Mouse (Mus musculus): ENCODE data around the gene Slx4ip. TPM values are rescaled to one million over a fixed set of nuclear protein-coding genes. Genes with fewer than 3 reads are reported as not detected.
A peak's percentile ranks its signal among the peaks of the same experiment; 100 is the strongest.

The Slx4ip gene
- polyA plus RNA-seq, 1 experiment from 2014 or later = 13.8 TPM

- no peak for ATAC-seq (ENCODE audit: low FRiP score, low TSS enrichment)
- H3K36me3 ChIP-seq (ENCODE audit: control insufficient read depth, insufficient read depth, low read length) = peaks cover 7% of the 10 kb centered on the region
- DNase-seq = no peak
- WGBS = 11% methylated on average over 5 of the region's 5 CpGs
- no peak overlapping the region for H3K27ac ChIP-seq (replicated peaks; ENCODE audit: low read depth, low read length)
- no peaks in the 10 kb centered on the region for H3K9me3 ChIP-seq (ENCODE audit: control insufficient read depth, low read length)
- H3K4me1 ChIP-seq (ENCODE audit: control insufficient read depth, insufficient read depth, low read length) = peaks cover 48% of the 10 kb centered on the region
- H3K4me2 ChIP-seq (ENCODE audit: low read length) = no peak overlapping the region
- no peak overlapping the region for H3K4me3 ChIP-seq (replicated peaks; ENCODE audit: low read depth, low read length)
- H3K9ac ChIP-seq (replicated peaks; ENCODE audit: low read length) = no peak overlapping the region
- no peaks in the 10 kb centered on the region for H3K27me3 ChIP-seq (ENCODE audit: control insufficient read depth, insufficient read depth, low read length)
Measured at GRCm38 (mm10) chr2:137096981-137097460, 206.0 kb downstream of the Slx4ip start.

- WGBS = 13% methylated on average over 11 of the region's 11 CpGs
- H3K9ac ChIP-seq (replicated peaks; ENCODE audit: low read length) = no peak overlapping the region
- no peaks in the 10 kb centered on the region for H3K9me3 ChIP-seq (ENCODE audit: control insufficient read depth, low read length)
- H3K36me3 ChIP-seq (ENCODE audit: control insufficient read depth, insufficient read depth, low read length) = peaks cover 8% of the 10 kb centered on the region
- no peak overlapping the region for H3K4me3 ChIP-seq (replicated peaks; ENCODE audit: low read depth, low read length)
- no peak overlapping the region for H3K4me2 ChIP-seq (ENCODE audit: low read length)
- ATAC-seq (ENCODE audit: low FRiP score, low TSS enrichment) (no peak), DNase-seq (no peak)
- H3K4me1 ChIP-seq (ENCODE audit: control insufficient read depth, insufficient read depth, low read length) = peaks cover 33% of the 10 kb centered on the region
- no peaks in the 10 kb centered on the region for H3K27me3 ChIP-seq (ENCODE audit: control insufficient read depth, insufficient read depth, low read length)
- no peak overlapping the region for H3K27ac ChIP-seq (replicated peaks; ENCODE audit: low read depth, low read length)
Measured at GRCm38 (mm10) chr2:137098269-137099035, 207.4 kb downstream of the Slx4ip start.

DNA sequence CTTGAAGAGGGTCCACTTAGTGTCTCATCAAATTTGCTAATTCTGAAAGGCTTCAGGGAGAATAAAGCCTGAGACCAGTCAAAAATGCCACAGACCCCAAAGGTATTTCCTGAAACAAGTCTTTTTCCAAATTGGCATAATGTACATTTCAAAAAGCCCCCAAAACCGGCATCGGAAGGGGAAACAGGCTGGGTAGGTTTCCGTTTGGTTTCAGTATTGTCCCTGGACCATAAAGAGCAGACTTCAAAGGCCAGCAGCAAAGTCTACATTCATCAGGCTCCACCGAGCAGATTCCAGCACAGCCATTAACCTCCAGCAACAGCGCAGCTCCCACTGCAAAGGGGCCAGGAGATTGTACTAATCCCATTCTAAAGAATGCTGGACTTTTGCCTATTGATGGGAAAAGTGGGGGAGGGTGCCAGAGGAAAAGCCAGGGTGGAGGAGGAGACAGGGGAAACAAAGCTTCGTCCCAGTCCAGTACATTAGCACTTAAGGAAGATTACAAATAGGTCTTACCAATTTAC is 208.3 kb downstream of the Slx4ip start:
- Histone ChIP-seq H3K4me2 (ENCODE audit: low read length) (no peak overlapping the region; the same call in 1 of the 2 replicates), H3K9me3 (ENCODE audit: control insufficient read depth, low read length) (no peaks in the 10 kb centered on the region), H3K4me1 (ENCODE audit: control insufficient read depth, insufficient read depth, low read length) (peaks cover 30% of the 10 kb centered on the region), H3K27ac (replicated peaks; ENCODE audit: low read depth, low read length) (no peak overlapping the region), H3K36me3 (ENCODE audit: control insufficient read depth, insufficient read depth, low read length) (peaks cover 5% of the 10 kb centered on the region), H3K4me3 (replicated peaks; ENCODE audit: low read depth, low read length) (no peak overlapping the region), H3K9ac (replicated peaks; ENCODE audit: low read length) (no peak overlapping the region), H3K27me3 (ENCODE audit: control insufficient read depth, insufficient read depth, low read length) (no peaks in the 10 kb centered on the region)
- ATAC-seq (ENCODE audit: low FRiP score, low TSS enrichment) (no peak), DNase-seq (peak; percentile 48)
- WGBS = 3% methylated on average over 6 of the region's 6 CpGs

DNA sequence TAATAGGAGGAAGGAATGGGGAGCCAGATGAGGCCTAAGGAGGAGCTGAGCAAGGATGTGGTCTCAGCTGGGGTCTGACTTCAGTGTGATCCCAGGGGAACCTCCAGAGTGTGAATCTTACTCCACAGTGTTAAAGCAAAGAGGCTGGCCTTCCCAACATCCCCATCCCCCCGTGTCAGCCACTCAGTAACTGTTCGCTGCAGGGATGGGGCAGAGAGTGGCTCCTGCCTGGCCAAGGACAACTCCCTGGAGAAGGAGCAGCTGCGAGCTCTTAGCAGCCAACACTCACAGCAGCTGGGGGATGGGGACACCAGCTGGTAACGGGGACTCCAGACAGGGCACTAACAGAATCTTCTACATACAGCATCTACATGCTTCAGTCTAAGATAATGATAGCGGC is 210.1 kb downstream of the Slx4ip start:
- H3K27ac ChIP-seq (replicated peaks; ENCODE audit: low read depth, low read length) = no peak overlapping the region
- no peak overlapping the region for H3K9ac ChIP-seq (replicated peaks; ENCODE audit: low read length)
- DNase-seq (peak; percentile 69), ATAC-seq (ENCODE audit: low FRiP score, low TSS enrichment) (peak; percentile 57)
- H3K4me1 ChIP-seq (ENCODE audit: control insufficient read depth, insufficient read depth, low read length) = peaks cover 30% of the 10 kb centered on the region
- WGBS = 15% methylated on average over 5 of the region's 5 CpGs
- 0 out of 2 replicates have a peak, but pooled peaks cover 2% of the 10 kb centered on the region for H3K36me3 ChIP-seq (ENCODE audit: control insufficient read depth, insufficient read depth, low read length)
- H3K4me2 ChIP-seq (ENCODE audit: low read length) = no peak overlapping the region
- H3K9me3 ChIP-seq (ENCODE audit: control insufficient read depth, low read length) = no peaks in the 10 kb centered on the region
- no peaks in the 10 kb centered on the region for H3K27me3 ChIP-seq (ENCODE audit: control insufficient read depth, insufficient read depth, low read length)
- H3K4me3 ChIP-seq (replicated peaks; ENCODE audit: low read depth, low read length) = no peak overlapping the region

GRCm38 (mm10) chr2:137107203-137107602 is 216.2 kb downstream of the Slx4ip start:
- Histone ChIP-seq H3K27ac (replicated peaks; ENCODE audit: low read depth, low read length) (no peak overlapping the region), H3K4me3 (replicated peaks; ENCODE audit: low read depth, low read length) (no peak overlapping the region), H3K9me3 (ENCODE audit: control insufficient read depth, low read length) (no peaks in the 10 kb centered on the region), H3K4me1 (ENCODE audit: control insufficient read depth, insufficient read depth, low read length) (peaks cover 35% of the 10 kb centered on the region), H3K9ac (replicated peaks; ENCODE audit: low read length) (no peak overlapping the region), H3K4me2 (ENCODE audit: low read length) (no peak overlapping the region), H3K27me3 (ENCODE audit: control insufficient read depth, insufficient read depth, low read length) (no peaks in the 10 kb centered on the region), H3K36me3 (ENCODE audit: control insufficient read depth, insufficient read depth, low read length) (0 out of 2 replicates have a peak, but pooled peaks cover 2% of the 10 kb centered on the region)
- ATAC-seq (ENCODE audit: low FRiP score, low TSS enrichment) = no peak
- 45% methylated on average over 4 of the region's 4 CpGs for WGBS
- DNase-seq = no peak

DNA sequence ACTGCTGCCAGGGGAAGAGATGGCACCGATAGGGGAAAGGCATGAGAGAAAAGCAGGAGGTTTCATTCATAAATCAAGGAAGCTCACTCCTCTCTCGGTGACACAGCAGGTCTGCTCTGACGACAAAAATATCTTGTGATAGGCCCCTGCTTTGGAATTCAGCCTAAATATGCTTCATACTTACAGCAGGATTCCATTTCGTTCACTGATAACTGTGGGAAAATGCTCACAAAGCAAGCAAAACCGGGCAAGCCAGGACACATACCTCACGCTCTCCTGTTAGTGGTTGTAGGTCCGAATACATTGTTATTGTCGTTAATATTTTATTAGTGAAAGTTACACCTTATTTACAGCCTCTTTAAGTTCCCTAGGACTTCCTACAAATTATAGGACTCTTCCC is 216.9 kb downstream of the Slx4ip start:
- H3K4me1 ChIP-seq (ENCODE audit: control insufficient read depth, insufficient read depth, low read length) = peaks cover 42% of the 10 kb centered on the region

GRCm38 (mm10) chr2:137109321-137110213 is 218.5 kb downstream of the Slx4ip start:
- Histone ChIP-seq H3K4me2 (ENCODE audit: low read length) (peak overlapping the region; percentile 97), H3K4me3 (replicated peaks; ENCODE audit: low read depth, low read length) (no peak overlapping the region), H3K27me3 (ENCODE audit: control insufficient read depth, insufficient read depth, low read length) (no peaks in the 10 kb centered on the region), H3K27ac (replicated peaks; ENCODE audit: low read depth, low read length) (0 out of 2 replicates have a peak overlapping the region, but pooled peaks have one; percentile 15), H3K9ac (replicated peaks; ENCODE audit: low read length) (no peak overlapping the region), H3K36me3 (ENCODE audit: control insufficient read depth, insufficient read depth, low read length) (no peaks in the 10 kb centered on the region), H3K9me3 (ENCODE audit: control insufficient read depth, low read length) (no peaks in the 10 kb centered on the region), H3K4me1 (ENCODE audit: control insufficient read depth, insufficient read depth, low read length) (peaks cover 50% of the 10 kb centered on the region)
- peak; percentile 66 for DNase-seq
- ATAC-seq (ENCODE audit: low FRiP score, low TSS enrichment) = peak; percentile 57
- 12% methylated on average over 15 of the region's 15 CpGs for WGBS

More for the DNA sequence above, 216.9 kb downstream of the Slx4ip start:
- no peaks in the 10 kb centered on the region for H3K27me3 ChIP-seq (ENCODE audit: control insufficient read depth, insufficient read depth, low read length)
- ATAC-seq (ENCODE audit: low FRiP score, low TSS enrichment) (no peak), DNase-seq (no peak)
- no peak overlapping the region for H3K9ac ChIP-seq (replicated peaks; ENCODE audit: low read length)
- no peak overlapping the region for H3K4me2 ChIP-seq (ENCODE audit: low read length)
- H3K27ac ChIP-seq (replicated peaks; ENCODE audit: low read depth, low read length) = no peak overlapping the region
- no peak overlapping the region for H3K4me3 ChIP-seq (replicated peaks; ENCODE audit: low read depth, low read length)
- WGBS = 54% methylated on average over 8 of the region's 8 CpGs
- H3K9me3 ChIP-seq (ENCODE audit: control insufficient read depth, low read length) = no peaks in the 10 kb centered on the region
- H3K36me3 ChIP-seq (ENCODE audit: control insufficient read depth, insufficient read depth, low read length) = 0 out of 2 replicates have a peak, but pooled peaks cover 2% of the 10 kb centered on the region

DNA sequence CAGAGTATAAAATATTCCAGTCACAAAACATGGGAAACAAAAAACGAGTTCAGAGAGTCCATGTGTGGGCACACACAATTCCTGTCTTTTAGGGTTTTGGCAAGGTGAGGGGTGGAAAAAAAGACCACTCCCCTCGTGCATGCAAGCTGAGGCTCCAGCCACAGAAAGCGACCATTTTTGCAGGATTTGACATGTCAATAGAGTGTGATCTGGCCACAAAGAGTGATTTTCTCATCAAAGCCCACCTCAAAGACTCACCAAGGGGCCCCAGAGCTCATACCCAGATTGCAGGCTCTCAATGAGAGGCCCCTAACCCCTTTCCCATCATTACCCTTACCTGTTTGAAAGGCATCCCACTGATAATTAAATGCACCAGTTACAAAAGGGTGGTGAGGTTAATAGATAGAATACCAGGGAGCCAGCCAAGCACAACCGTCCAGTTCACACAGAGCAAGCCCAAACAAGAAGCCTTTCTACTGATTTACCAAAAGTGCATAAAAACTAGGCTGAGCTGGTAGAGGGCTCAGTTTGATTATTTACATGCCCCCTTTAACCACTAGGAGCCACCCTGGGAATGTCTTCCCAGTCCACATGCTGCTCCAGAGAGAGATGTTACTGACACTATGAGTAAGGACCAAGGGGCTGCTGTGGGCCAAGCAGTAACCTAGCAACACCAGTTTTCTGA is 219.3 kb downstream of the Slx4ip start:
- ATAC-seq (ENCODE audit: low FRiP score, low TSS enrichment) (peak; percentile 15; the same call in 1 of the 2 replicates), DNase-seq (no peak)
- Histone ChIP-seq H3K9ac (replicated peaks; ENCODE audit: low read length) (no peak overlapping the region), H3K36me3 (ENCODE audit: control insufficient read depth, insufficient read depth, low read length) (no peaks in the 10 kb centered on the region), H3K4me1 (ENCODE audit: control insufficient read depth, insufficient read depth, low read length) (peaks cover 58% of the 10 kb centered on the region), H3K9me3 (ENCODE audit: control insufficient read depth, low read length) (no peaks in the 10 kb centered on the region), H3K4me2 (ENCODE audit: low read length) (peak overlapping the region; percentile 97), H3K27ac (replicated peaks; ENCODE audit: low read depth, low read length) (no peak overlapping the region), H3K27me3 (ENCODE audit: control insufficient read depth, insufficient read depth, low read length) (no peaks in the 10 kb centered on the region), H3K4me3 (replicated peaks; ENCODE audit: low read depth, low read length) (no peak overlapping the region)
- WGBS = 8% methylated on average over 4 of the region's 4 CpGs
